Mouse (Mus musculus) cerebellum, postnatal 36 days (tissue): ENCODE data around the gene Ccni.

Source experiments
- DNase-seq, 2 experiments: peaks; one replicate each; pipeline ENCODE4 v3.0.0; 2021 to 2022; ENCODE audit warnings: mixed read lengths in 2 of 2

Ccni gene

GRCm38 (mm10) chr5:93135368-93136107, 70.8 kb downstream of the Ccni start:
- no peak for DNase-seq

- DNase-seq, result no peak
These were observed 72.7 kb downstream of the Ccni start for GRCm38 (mm10) chr5:93133445-93134244.
